Mouse (Mus musculus): ENCODE data around the gene Sppl2b.

- TF ChIP-seq CTCF (IDR thresholded peaks at IDR 0.05; ENCODE audit: extremely low read depth, insufficient read depth, low read length) (no peak), POLR2A (IDR thresholded peaks at IDR 0.05; ENCODE audit: extremely low read depth, insufficient read depth, low read length) (no peak)
These were observed 27.8 kb upstream of the Sppl2b start for GRCm38 (mm10) chr10:80827063-80827869.
